Mouse (Mus musculus) stomach, embryonic 14.5 days (tissue): ENCODE data around the gene Gm11213. TPM values are rescaled to one million over a fixed set of nuclear protein-coding genes. Genes with fewer than 3 reads are reported as not detected.

Experiments used
- ATAC-seq: fragments of 200-750 bp; cut with Nextera tagmentation; 2 replicates; pipeline ENCODE4 v1.8.0; 2017; ENCODE audit warnings: low read depth, moderate TSS enrichment; ENCODE audit not compliant: insufficient number of reproducible peaks, insufficient read depth, low FRiP score
- H3K27ac ChIP-seq: fragments of 300-500 bp; sonication (generic); 2 replicates; pipeline ENCODE4 v1.5.1; 2014; ENCODE audit warnings: mild to moderate bottlenecking, low read length, moderate library complexity, mixed read lengths
- H3K27me3 ChIP-seq: fragments of 300-500 bp; sonication (generic); 2 replicates; pipeline ENCODE4 v1.6.1; 2014; ENCODE audit warnings: low read length, control low read depth, mixed read lengths; ENCODE audit not compliant: control insufficient read depth, insufficient read depth
- H3K36me3 ChIP-seq: fragments of 300-500 bp; sonication (generic); 2 replicates; pipeline ENCODE4 v1.6.1; 2014; ENCODE audit warnings: mild to moderate bottlenecking, control low read depth, low read length, moderate library complexity, mixed read lengths; ENCODE audit not compliant: control insufficient read depth, insufficient read depth
- H3K4me1 ChIP-seq: fragments of 300-500 bp; sonication (generic); 2 replicates; pipeline ENCODE4 v1.6.1; 2014; ENCODE audit warnings: low read length, control low read depth, mixed read lengths; ENCODE audit not compliant: control insufficient read depth, insufficient read depth
- H3K4me2 ChIP-seq: fragments of 300-500 bp; sonication (generic); replicated peaks from 2 replicates; pipeline ENCODE4 v1.6.1; 2014; ENCODE audit warnings: low read depth, low read length, control low read depth
- H3K4me3 ChIP-seq: fragments of 300-500 bp; sonication (generic); 2 replicates; pipeline ENCODE4 v1.5.1; 2014; ENCODE audit warnings: low read depth, low read length, control low read depth
- H3K9ac ChIP-seq: fragments of 300-500 bp; sonication (generic); replicated peaks from 2 replicates; pipeline ENCODE4 v1.6.1; 2014; ENCODE audit warnings: low read depth, mild to moderate bottlenecking, control low read depth, low read length, moderate library complexity, mixed read lengths
- H3K9me3 ChIP-seq: fragments of 300-500 bp; sonication (generic); 2 replicates; pipeline ENCODE4 v1.6.1; 2016; ENCODE audit warnings: low read depth, low read length, control low read depth; ENCODE audit not compliant: control insufficient read depth
- WGBS: fragments of 180-500 bp; shearing (Covaris S2); extraction: QIAGEN DNeasy Blood & Tissue Kit; methylation state at CpG from one replicate; pipeline ENCODE4 v1.1.7; 2014; 5-methylcytosine and 5-hydroxymethylcytosine counted together
- polyA plus RNA-seq: library from polyadenylated mRNA; unstranded; fragments of >200 nt; fragmentation: Nextera tagmentation; extraction: Ambion mirVana; gene quantifications from 2 replicates; pipeline ENCODE4 v1.2.1, GENCODE M21; 2014

The Gm11213 gene
- polyA plus RNA-seq, 1 experiment from 2014 or later = not detected

- ATAC-seq = no peak
- 46% methylated on average over 5 of the region's 5 CpGs for WGBS
- Histone ChIP-seq H3K9ac (no peak overlapping the region), H3K4me3 (no peak overlapping the region), H3K4me1 (0 out of 2 replicates have a peak, but pooled peaks cover 11% of the 10 kb centered on the region), H3K9me3 (no peaks in the 10 kb centered on the region), H3K36me3 (no peaks in the 10 kb centered on the region), H3K27me3 (no peaks in the 10 kb centered on the region), H3K4me2 (no peak overlapping the region), H3K27ac (no peak overlapping the region)
These were observed 10.5 kb downstream of the Gm11213 start for GRCm38 (mm10) chr4:63594459-63595110.

GRCm38 (mm10) chr4:63590538-63590937 lies 14.5 kb downstream of the Gm11213 start:
- Histone ChIP-seq H3K36me3 (no peaks in the 10 kb centered on the region), H3K4me2 (no peak overlapping the region), H3K27ac (no peak overlapping the region), H3K9me3 (no peaks in the 10 kb centered on the region), H3K4me1 (0 out of 2 replicates have a peak, but pooled peaks cover 11% of the 10 kb centered on the region), H3K27me3 (no peaks in the 10 kb centered on the region), H3K4me3 (no peak overlapping the region), H3K9ac (no peak overlapping the region)
- no peak for ATAC-seq
- WGBS = 84% methylated on average over 4 of the region's 4 CpGs

DNA sequence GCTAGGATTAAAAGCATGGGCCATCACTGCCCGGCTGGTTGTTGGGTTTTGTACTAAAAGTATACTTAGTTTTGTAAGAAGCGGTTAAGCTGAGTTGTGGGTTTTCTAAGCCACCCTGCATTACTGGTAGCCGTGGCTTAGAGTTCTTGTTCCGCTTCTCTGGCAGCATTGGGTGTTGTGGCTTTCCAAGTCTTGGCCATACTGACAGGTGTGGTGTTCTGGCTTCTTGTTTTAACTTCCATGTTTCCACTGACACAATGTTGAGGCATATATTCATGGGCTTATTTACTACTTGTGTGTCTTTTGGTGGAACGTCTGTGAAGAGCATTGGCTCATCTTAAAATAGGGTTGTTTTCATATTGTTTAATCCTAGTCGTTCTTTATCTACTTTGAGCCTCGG lies 15.1 kb downstream of the Gm11213 start:
- WGBS = 88% methylated on average over 7 of the region's 7 CpGs
- H3K36me3 ChIP-seq = no peaks in the 10 kb centered on the region
- no peak overlapping the region for H3K4me2 ChIP-seq
- no peak for ATAC-seq
- no peak overlapping the region for H3K9ac ChIP-seq
- no peak overlapping the region for H3K4me3 ChIP-seq
- no peaks in the 10 kb centered on the region for H3K27me3 ChIP-seq
- H3K27ac ChIP-seq = no peak overlapping the region
- H3K4me1 ChIP-seq = 0 out of 2 replicates have a peak, but pooled peaks cover 7% of the 10 kb centered on the region
- H3K9me3 ChIP-seq = no peaks in the 10 kb centered on the region

GRCm38 (mm10) chr4:63586240-63586639 lies 18.8 kb downstream of the Gm11213 start:
- ATAC-seq = no peak
- Histone ChIP-seq H3K4me3 (no peak overlapping the region), H3K4me1 (no peaks in the 10 kb centered on the region), H3K36me3 (no peaks in the 10 kb centered on the region), H3K9me3 (no peaks in the 10 kb centered on the region), H3K9ac (no peak overlapping the region), H3K27ac (no peak overlapping the region), H3K27me3 (no peaks in the 10 kb centered on the region), H3K4me2 (no peak overlapping the region)
- WGBS = 81% methylated on average over 2 of the region's 2 CpGs

- Histone ChIP-seq H3K4me1 (no peaks in the 10 kb centered on the region), H3K27me3 (no peaks in the 10 kb centered on the region), H3K36me3 (no peaks in the 10 kb centered on the region), H3K4me3 (no peak overlapping the region), H3K4me2 (no peak overlapping the region), H3K9ac (no peak overlapping the region), H3K27ac (no peak overlapping the region), H3K9me3 (no peaks in the 10 kb centered on the region)
- no peak for ATAC-seq
- 87% methylated on average over 10 of the region's 10 CpGs for WGBS
These were observed 19.8 kb downstream of the Gm11213 start for GRCm38 (mm10) chr4:63585216-63585615.

- H3K4me2 ChIP-seq = no peak overlapping the region
- H3K9ac ChIP-seq = no peak overlapping the region
- no peak overlapping the region for H3K27ac ChIP-seq
- no peaks in the 10 kb centered on the region for H3K4me1 ChIP-seq
- no peaks in the 10 kb centered on the region for H3K36me3 ChIP-seq
- no peak overlapping the region for H3K4me3 ChIP-seq
- ATAC-seq = no peak
- no peaks in the 10 kb centered on the region for H3K27me3 ChIP-seq
- no peaks in the 10 kb centered on the region; the same call in 1 of the 2 replicates for H3K9me3 ChIP-seq
- 72% methylated on average over 5 of the region's 5 CpGs for WGBS
These were observed 22.5 kb downstream of the Gm11213 start for GRCm38 (mm10) chr4:63582580-63582979.

- Histone ChIP-seq H3K36me3 (no peaks in the 10 kb centered on the region), H3K9ac (no peak overlapping the region), H3K4me1 (no peaks in the 10 kb centered on the region), H3K9me3 (no peaks in the 10 kb centered on the region; the same call in 1 of the 2 replicates), H3K27me3 (no peaks in the 10 kb centered on the region), H3K27ac (no peak overlapping the region), H3K4me3 (no peak overlapping the region), H3K4me2 (no peak overlapping the region)
- no peak for ATAC-seq
- 43% methylated on average over 6 of the region's 6 CpGs for WGBS
These were observed 25.0 kb downstream of the Gm11213 start for GRCm38 (mm10) chr4:63580078-63580477.

- WGBS = 84% methylated on average over 14 of the region's 14 CpGs
- Histone ChIP-seq H3K9me3 (no peaks in the 10 kb centered on the region; the same call in 1 of the 2 replicates), H3K4me1 (no peaks in the 10 kb centered on the region), H3K27ac (no peak overlapping the region), H3K9ac (no peak overlapping the region), H3K27me3 (no peaks in the 10 kb centered on the region), H3K4me3 (no peak overlapping the region), H3K36me3 (no peaks in the 10 kb centered on the region), H3K4me2 (no peak overlapping the region)
- ATAC-seq = no peak
These were observed 25.4 kb downstream of the Gm11213 start for GRCm38 (mm10) chr4:63579649-63580048.

DNA sequence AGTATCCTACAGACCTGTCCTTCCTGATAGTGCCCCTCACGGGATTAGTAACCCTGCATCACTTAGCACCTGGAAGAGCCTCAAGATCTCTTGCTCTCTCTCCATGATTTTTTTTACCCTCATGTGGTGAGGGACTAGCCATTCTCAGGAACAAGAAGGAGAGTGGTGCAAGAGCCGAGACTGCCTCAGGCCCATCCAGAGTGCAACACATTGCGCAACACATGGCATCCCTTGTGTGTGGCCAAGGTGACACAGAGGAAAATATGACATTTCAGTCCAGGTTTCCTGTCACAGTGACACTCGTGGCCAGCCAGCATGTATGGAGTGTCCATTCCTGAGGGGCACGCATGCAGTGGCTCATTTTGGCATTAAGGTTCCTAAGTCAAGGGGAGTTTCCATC lies 32.4 kb downstream of the Gm11213 start:
- H3K4me2 ChIP-seq = no peak overlapping the region
- no peak for ATAC-seq
- no peak overlapping the region for H3K4me3 ChIP-seq
- H3K4me1 ChIP-seq = no peaks in the 10 kb centered on the region
- H3K27ac ChIP-seq = no peak overlapping the region
- H3K27me3 ChIP-seq = no peaks in the 10 kb centered on the region
- WGBS = 91% methylated on average over 5 of the region's 5 CpGs
- no peaks in the 10 kb centered on the region; the same call in 1 of the 2 replicates for H3K36me3 ChIP-seq
- no peaks in the 10 kb centered on the region; the same call in 1 of the 2 replicates for H3K9me3 ChIP-seq
- H3K9ac ChIP-seq = no peak overlapping the region
